Mouse (Mus musculus) left cerebral cortex, postnatal 4 days (tissue): ENCODE results near the gene Olfr221. TPM values are rescaled to one million over a fixed set of nuclear protein-coding genes. Genes with fewer than 3 reads are reported as not detected.

Experiments used
- total RNA-seq, 2 experiments: library from RNA; stranded (reverse); gene quantifications; 2 replicates each; pipeline ENCODE4 v1.2.3; 2021

The Olfr221 gene
- total RNA-seq, 2 experiments from 2014 or later: not detected

Other genes starting within 250 kb of the Olfr221 start
- gene AY358078, start 242.4 kb downstream of the Olfr221 start, total RNA-seq: not detected
- not detected for gene Ear6, start 188.8 kb downstream of the Olfr221 start, total RNA-seq
- gene Mettl17, start 157.6 kb downstream of the Olfr221 start, total RNA-seq: 10 to 100 TPM; 50.3 to 63.4 TPM
- gene Slc39a2, start 149.6 kb downstream of the Olfr221 start, total RNA-seq: 1 to 10 TPM; 4.8 to 5.4 TPM
- 100 to 1,000 TPM; 172 to 173 TPM for gene Ndrg2, start 128.3 kb downstream of the Olfr221 start, total RNA-seq
- gene Tppp2, start 124.0 kb downstream of the Olfr221 start, total RNA-seq: not detected
- gene Rnase13, start 119.7 kb downstream of the Olfr221 start, total RNA-seq: not detected
- gene Arhgef40, start 57.7 kb downstream of the Olfr221 start, total RNA-seq: 10 to 100 TPM; 59.8 to 68.1 TPM
- gene Tmem253, start 26.8 kb downstream of the Olfr221 start, total RNA-seq: under 1 TPM in 1 of 2 experiments, not detected in 1; 0.38 TPM
- 10 to 100 TPM; 32.3 to 36.7 TPM for gene Zfp219, start 21.7 kb downstream of the Olfr221 start, total RNA-seq
- gene Hnrnpc, start 61.6 kb upstream of the Olfr221 start, total RNA-seq: 100 to 1,000 TPM; 220 to 223 TPM
- 1 to 10 TPM; 2.3 to 2.5 TPM for gene Rpgrip1, start 68.2 kb upstream of the Olfr221 start, total RNA-seq
- gene Supt16, start 155.0 kb upstream of the Olfr221 start, total RNA-seq: 10 to 100 TPM; 71.3 to 73.2 TPM
- gene Chd8, start 215.3 kb upstream of the Olfr221 start, total RNA-seq: 100 to 1,000 TPM; 142 to 154 TPM
- 10 to 100 TPM; 48.0 to 56.4 TPM for gene Tox4, start 236.7 kb upstream of the Olfr221 start, total RNA-seq
- 10 to 100 TPM; 38.3 to 40.8 TPM for gene Rab2b, start 237.1 kb upstream of the Olfr221 start, total RNA-seq